Mouse (Mus musculus): ENCODE data around the gene Smyd4.

GRCm38 (mm10) chr11:75424459-75424858 is 76.2 kb downstream of the Smyd4 start:
- TF ChIP-seq EP300 (IDR thresholded peaks at IDR 0.05; ENCODE audit: low read depth) (no peak), CTCF (IDR thresholded peaks at IDR 0.05; ENCODE audit: low read depth) (no peak)

Data from heart, postnatal 0 days (tissue).